Mouse (Mus musculus) kidney, embryonic 15.5 days (tissue): Measurements from ENCODE around the gene Hpn. TPM values are rescaled to one million over a fixed set of nuclear protein-coding genes. Genes with fewer than 3 reads are reported as not detected.
A peak's percentile ranks its signal among the peaks of the same experiment; 100 is the strongest.

Source experiments
- ATAC-seq: fragments of 200-750 bp; cut with Nextera tagmentation; replicated peaks from 2 replicates; pipeline ENCODE4 v1.8.0; 2017; ENCODE audit warnings: moderate TSS enrichment; ENCODE audit not compliant: low FRiP score
- H3K27ac ChIP-seq: fragments of 300-500 bp; sonication (generic); 2 replicates; pipeline ENCODE4 v1.5.1; 2015; ENCODE audit warnings: mild to moderate bottlenecking, inconsistent platforms
- H3K27me3 ChIP-seq: fragments of 300-500 bp; sonication (generic); 2 replicates; pipeline ENCODE4 v1.6.1; 2015; ENCODE audit warnings: inconsistent platforms
- H3K36me3 ChIP-seq: fragments of 300-500 bp; sonication (generic); 2 replicates; pipeline ENCODE4 v1.6.1; 2015; ENCODE audit warnings: inconsistent platforms
- H3K4me1 ChIP-seq: fragments of 300-500 bp; sonication (generic); 2 replicates; pipeline ENCODE4 v1.6.1; 2015; ENCODE audit warnings: inconsistent platforms
- H3K4me2 ChIP-seq: fragments of 300-500 bp; sonication (generic); 2 replicates; pipeline ENCODE4 v1.6.1; 2015; ENCODE audit warnings: moderate library complexity, mild to moderate bottlenecking, inconsistent platforms
- H3K4me3 ChIP-seq: fragments of 300-500 bp; sonication (generic); replicated peaks from 2 replicates; pipeline ENCODE4 v1.5.1; 2015; ENCODE audit warnings: mild to moderate bottlenecking, inconsistent platforms
- H3K9ac ChIP-seq: fragments of 300-500 bp; sonication (generic); 2 replicates; pipeline ENCODE4 v1.6.1; 2015; ENCODE audit warnings: mild to moderate bottlenecking, inconsistent platforms
- H3K9me3 ChIP-seq: fragments of 300-500 bp; sonication (generic); replicated peaks from 2 replicates; pipeline ENCODE4 v1.6.1; 2016; ENCODE audit warnings: inconsistent platforms
- WGBS: fragments of 180-500 bp; shearing (Covaris S2); methylation state at CpG from one replicate; pipeline ENCODE4 v1.1.7; 2015; ENCODE audit warnings: mixed read lengths; 5-methylcytosine and 5-hydroxymethylcytosine counted together
- polyA plus RNA-seq: library from polyadenylated mRNA; unstranded; fragments of >200 nt; fragmentation: Nextera tagmentation; extraction: Ambion mirVana; gene quantifications from 2 replicates; pipeline ENCODE4 v1.2.1, GENCODE M21; 2015

Gene Hpn
- polyA plus RNA-seq, 1 experiment from 2014 or later: 45.0 TPM

DNA sequence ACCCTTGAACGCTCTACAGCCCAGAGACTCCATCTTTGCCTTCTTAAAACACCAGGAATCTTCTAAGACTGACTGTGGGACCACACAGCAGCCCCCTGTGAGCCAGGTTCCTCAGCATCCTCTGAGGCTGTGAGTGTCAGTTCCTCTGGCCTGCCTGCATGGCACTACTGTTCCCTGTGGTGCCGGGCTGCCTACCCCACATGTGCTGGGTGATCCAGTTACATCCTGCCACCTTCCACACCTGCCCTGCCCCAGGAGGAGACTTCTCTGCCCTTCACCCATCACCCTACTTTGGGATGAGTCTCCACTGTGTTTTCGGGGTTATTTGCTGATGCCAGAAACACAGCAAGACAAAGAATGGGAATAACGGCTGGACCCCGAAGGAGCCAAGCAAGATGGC lies 4.5 kb upstream of the Hpn start:
- no peak overlapping the region for H3K27ac ChIP-seq
- peaks cover 26% of the 10 kb centered on the region for H3K4me1 ChIP-seq
- H3K4me3 ChIP-seq: no peak overlapping the region
- no peak overlapping the region for H3K9ac ChIP-seq
- no peak overlapping the region for H3K4me2 ChIP-seq
- no peaks in the 10 kb centered on the region for H3K9me3 ChIP-seq
- 85% methylated on average over 5 of the region's 5 CpGs for WGBS
- no peak for ATAC-seq
- no peaks in the 10 kb centered on the region for H3K36me3 ChIP-seq
- peaks cover 3% of the 10 kb centered on the region for H3K27me3 ChIP-seq

DNA sequence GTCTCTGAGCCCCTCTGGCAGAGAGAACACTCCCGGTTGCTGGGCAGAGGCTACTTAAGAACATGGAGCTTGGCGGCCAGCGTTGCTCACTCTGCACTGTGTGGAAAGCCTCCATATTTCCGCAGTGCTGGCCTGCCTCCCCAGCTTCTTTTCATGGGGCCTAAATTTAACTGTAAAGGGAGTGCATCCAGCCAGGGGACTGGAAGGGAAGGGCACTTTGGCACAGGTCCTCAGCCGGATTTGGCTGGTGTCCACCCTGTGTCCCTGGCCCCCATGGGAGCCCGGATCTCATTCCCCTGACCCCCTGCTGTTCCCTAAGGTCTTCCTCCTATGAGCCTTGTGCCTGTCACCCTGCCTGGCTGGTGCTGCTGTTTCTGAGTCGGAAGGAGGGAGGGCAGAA lies 3.4 kb upstream of the Hpn start:
- H3K27me3 ChIP-seq: no peaks in the 10 kb centered on the region
- no peak overlapping the region for H3K4me2 ChIP-seq
- no peak for ATAC-seq
- no peaks in the 10 kb centered on the region for H3K36me3 ChIP-seq
- no peak overlapping the region for H3K27ac ChIP-seq
- no peak overlapping the region for H3K4me3 ChIP-seq
- WGBS: 75% methylated on average over 7 of the region's 7 CpGs
- no peak overlapping the region for H3K9ac ChIP-seq
- H3K4me1 ChIP-seq: peaks cover 30% of the 10 kb centered on the region
- no peaks in the 10 kb centered on the region for H3K9me3 ChIP-seq

DNA sequence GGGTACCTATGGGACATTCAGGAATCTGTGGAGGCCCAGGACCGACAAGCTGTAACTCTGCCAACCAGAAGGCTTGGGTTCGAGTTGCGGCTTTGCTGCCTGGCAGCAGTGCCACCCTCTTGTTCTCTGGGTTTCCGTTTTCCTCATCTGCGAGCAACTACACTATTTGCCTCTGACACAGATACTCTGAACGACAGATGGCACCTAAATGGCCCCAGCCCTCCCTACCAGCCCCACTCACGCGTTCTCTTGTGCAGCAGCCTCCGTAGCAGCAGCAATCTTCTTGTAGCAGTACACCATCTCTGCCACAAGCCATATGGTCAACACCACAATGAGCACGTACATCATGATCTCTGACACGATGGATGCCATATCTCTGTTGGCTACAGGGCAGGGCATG lies 2.4 kb upstream of the Hpn start:
- Histone ChIP-seq H3K36me3 (no peaks in the 10 kb centered on the region), H3K4me1 (peaks cover 30% of the 10 kb centered on the region), H3K4me3 (no peak overlapping the region), H3K4me2 (no peak overlapping the region), H3K27me3 (no peaks in the 10 kb centered on the region), H3K27ac (no peak overlapping the region), H3K9ac (no peak overlapping the region), H3K9me3 (no peaks in the 10 kb centered on the region)
- ATAC-seq: no peak
- WGBS: 86% methylated on average over 11 of the region's 11 CpGs

DNA sequence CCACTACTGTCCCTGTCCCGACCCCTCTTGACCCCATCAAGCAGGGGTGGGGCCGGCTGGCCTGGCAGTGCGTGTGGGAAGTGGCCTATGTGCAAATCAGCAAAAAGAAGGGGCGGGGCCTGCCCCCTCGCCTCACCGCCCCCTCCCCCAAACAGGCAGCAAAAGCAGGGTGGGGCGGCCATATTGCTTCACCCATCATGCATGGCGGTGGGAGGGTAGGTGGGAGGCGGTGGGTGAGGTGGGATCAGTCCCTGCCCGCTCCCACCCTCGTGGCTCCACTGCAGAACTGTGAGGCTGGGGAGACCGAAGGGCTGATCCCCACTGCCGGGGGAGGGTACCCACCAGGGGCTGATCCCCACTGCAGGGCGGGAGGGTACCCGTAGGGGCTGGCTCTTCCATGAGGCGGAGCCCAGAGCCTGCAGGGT lies 1.6 kb upstream of the Hpn start:
- no peaks in the 10 kb centered on the region for H3K36me3 ChIP-seq
- no peak overlapping the region for H3K4me3 ChIP-seq
- H3K27ac ChIP-seq: no peak overlapping the region
- no peak overlapping the region for H3K9ac ChIP-seq
- 44% methylated on average over 16 of the region's 16 CpGs for WGBS
- H3K4me2 ChIP-seq: no peak overlapping the region; the same call in 1 of the 2 replicates
- H3K27me3 ChIP-seq: no peaks in the 10 kb centered on the region
- 0 out of 2 replicates have a peak, but pooled peaks have one; percentile 3 for ATAC-seq
- peaks cover 36% of the 10 kb centered on the region for H3K4me1 ChIP-seq
- H3K9me3 ChIP-seq: no peaks in the 10 kb centered on the region

DNA sequence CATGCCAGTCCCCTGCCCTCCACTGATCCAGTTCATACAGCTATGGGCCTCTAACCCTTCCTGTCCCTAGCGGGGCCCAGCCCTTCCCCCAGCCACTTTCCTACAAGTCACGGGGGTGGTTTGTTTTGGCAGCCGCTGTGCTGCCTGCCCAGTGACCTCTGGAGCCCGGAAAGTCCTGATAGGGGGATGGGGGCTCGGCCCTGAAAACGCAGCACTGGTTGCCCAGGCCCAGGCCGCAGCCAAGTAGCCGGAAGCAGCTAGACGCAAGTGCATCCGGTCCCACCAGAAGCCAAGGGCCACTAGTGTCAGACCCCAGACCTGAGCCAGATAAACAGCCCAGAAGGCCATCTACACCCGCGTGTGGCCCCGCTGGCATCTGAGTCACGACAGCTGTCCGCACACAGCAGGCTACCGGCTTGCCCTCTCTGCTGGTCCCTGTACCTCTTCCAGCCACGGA lies 525 bp upstream of the Hpn start:
- Histone ChIP-seq H3K9ac (peak overlapping the region; percentile 19; the same call in 1 of the 2 replicates), H3K4me2 (peak overlapping the region; percentile 52), H3K27me3 (no peaks in the 10 kb centered on the region), H3K9me3 (no peaks in the 10 kb centered on the region), H3K27ac (peak overlapping the region; percentile 82), H3K4me1 (peaks cover 46% of the 10 kb centered on the region), H3K36me3 (no peaks in the 10 kb centered on the region), H3K4me3 (peak overlapping the region; percentile 33; the same call in 1 of the 2 replicates)
- peak; percentile 62 for ATAC-seq
- WGBS: 11% methylated on average over 17 of the region's 17 CpGs

DNA sequence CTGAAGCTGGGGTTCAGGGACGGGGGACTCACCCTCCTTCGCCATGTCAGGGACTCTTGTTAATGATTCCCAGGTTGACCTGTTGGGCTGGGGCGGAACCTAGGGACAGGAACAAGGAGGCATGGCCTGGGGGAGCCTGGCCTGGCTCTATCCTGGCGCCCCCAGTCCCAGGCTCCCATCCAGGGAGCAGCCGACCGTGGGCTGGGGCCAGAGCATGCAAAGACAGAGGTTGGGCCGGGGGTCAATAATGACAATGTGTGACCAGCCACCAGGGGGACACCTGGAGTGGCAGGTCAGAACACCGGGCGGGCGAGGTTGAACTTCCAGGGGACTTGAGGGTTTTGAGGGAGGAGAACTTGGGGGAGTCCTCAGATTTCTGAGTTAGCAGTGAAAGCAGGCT lies 444 bp downstream of the Hpn start:
- H3K9me3 ChIP-seq: no peaks in the 10 kb centered on the region
- H3K27me3 ChIP-seq: no peaks in the 10 kb centered on the region
- peaks cover 46% of the 10 kb centered on the region for H3K4me1 ChIP-seq
- ATAC-seq: peak; percentile 34; the same call in 1 of the 2 replicates
- peak overlapping the region; percentile 52 for H3K4me2 ChIP-seq
- no peaks in the 10 kb centered on the region for H3K36me3 ChIP-seq
- 50% methylated on average over 10 of the region's 10 CpGs for WGBS
- H3K4me3 ChIP-seq: peak overlapping the region; percentile 33
- peak overlapping the region; percentile 19; the same call in 1 of the 2 replicates for H3K9ac ChIP-seq
- peak overlapping the region; percentile 82 for H3K27ac ChIP-seq

DNA sequence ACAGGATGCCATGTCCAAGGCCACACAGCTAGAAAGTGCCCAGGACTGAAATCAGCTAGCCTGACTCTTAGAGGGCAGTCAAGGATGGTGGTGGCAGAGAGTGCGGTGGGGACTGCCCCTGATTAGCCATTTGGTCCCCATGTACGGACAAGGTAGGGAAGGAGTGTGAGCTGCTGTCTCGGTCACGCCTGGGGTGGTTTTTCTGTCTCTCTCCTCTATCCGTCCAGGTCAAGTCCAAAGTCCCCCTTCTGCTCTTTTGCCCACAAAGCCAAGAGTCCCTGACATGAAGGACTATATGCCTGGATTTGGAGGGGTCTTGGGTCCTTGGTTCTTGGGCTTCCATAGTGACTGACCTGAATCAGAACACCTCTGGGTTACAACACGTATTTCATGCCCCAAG lies 1.3 kb downstream of the Hpn start:
- no peak for ATAC-seq
- peaks cover 52% of the 10 kb centered on the region for H3K4me1 ChIP-seq
- H3K4me2 ChIP-seq: peak overlapping the region; percentile 52; the same call in 1 of the 2 replicates
- H3K36me3 ChIP-seq: no peaks in the 10 kb centered on the region
- H3K9me3 ChIP-seq: no peaks in the 10 kb centered on the region
- no peak overlapping the region for H3K9ac ChIP-seq
- H3K4me3 ChIP-seq: 0 out of 2 replicates have a peak overlapping the region, but pooled peaks have one; percentile 33
- 0 out of 2 replicates have a peak overlapping the region, but pooled peaks have one; percentile 23 for H3K27ac ChIP-seq
- WGBS: 66% methylated on average over 6 of the region's 6 CpGs
- H3K27me3 ChIP-seq: no peaks in the 10 kb centered on the region

DNA sequence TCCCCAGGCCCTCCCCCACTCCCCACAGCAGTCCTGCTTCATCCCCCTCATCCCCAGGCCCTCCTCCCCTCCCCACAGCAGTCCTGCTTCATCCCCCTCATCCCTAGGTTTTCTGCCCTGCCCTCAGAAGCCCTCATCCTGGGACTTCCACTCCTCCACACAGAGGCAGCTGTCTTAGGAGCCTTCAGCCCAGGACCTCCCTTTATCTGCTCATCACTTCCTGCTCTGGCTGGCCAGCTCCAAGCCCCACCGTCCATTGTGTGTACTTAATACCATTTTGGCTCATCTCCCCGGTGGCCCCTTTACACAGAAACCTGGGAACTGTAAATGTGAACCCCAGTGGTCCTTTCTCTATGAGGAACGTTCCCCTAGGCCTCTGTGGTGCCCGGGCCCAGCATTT lies 3.1 kb downstream of the Hpn start:
- Histone ChIP-seq H3K9ac (no peak overlapping the region), H3K9me3 (no peaks in the 10 kb centered on the region), H3K4me1 (peaks cover 51% of the 10 kb centered on the region), H3K27me3 (no peaks in the 10 kb centered on the region), H3K36me3 (no peaks in the 10 kb centered on the region), H3K4me2 (no peak overlapping the region), H3K4me3 (no peak overlapping the region), H3K27ac (no peak overlapping the region)
- 39% methylated on average over 4 of the region's 4 CpGs for WGBS
- ATAC-seq: no peak

DNA sequence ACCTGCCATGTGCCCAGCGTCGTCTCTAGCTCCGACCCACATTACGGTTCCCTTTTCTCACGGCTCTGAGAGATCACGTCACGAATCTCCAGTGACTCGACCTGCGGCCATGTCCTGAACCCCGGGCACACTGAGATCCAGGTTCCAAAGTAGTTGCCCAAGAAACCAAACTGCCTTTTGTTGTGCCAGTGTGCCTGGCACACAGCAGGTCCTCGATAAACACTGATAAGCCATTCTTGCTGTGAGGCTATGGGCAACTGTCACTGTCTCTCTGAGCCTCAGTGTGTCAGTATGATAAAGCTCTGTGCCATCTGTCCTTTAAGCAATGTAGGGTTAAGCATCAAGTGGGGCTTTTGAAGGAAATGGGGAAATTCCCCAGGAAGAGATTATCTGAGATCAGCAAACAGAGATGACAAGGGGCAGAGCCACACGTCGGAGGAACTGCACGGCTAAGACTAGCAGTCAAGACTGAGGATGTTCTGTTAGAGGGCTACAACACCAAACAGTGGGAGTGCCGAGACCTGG lies 4.2 kb downstream of the Hpn start:
- Histone ChIP-seq H3K4me1 (peaks cover 41% of the 10 kb centered on the region), H3K4me3 (no peak overlapping the region), H3K27ac (peak overlapping the region; percentile 27; the same call in 1 of the 2 replicates), H3K9ac (no peak overlapping the region), H3K27me3 (no peaks in the 10 kb centered on the region), H3K4me2 (no peak overlapping the region), H3K9me3 (no peaks in the 10 kb centered on the region), H3K36me3 (no peaks in the 10 kb centered on the region)
- 79% methylated on average over 15 of the region's 15 CpGs for WGBS
- no peak for ATAC-seq

DNA sequence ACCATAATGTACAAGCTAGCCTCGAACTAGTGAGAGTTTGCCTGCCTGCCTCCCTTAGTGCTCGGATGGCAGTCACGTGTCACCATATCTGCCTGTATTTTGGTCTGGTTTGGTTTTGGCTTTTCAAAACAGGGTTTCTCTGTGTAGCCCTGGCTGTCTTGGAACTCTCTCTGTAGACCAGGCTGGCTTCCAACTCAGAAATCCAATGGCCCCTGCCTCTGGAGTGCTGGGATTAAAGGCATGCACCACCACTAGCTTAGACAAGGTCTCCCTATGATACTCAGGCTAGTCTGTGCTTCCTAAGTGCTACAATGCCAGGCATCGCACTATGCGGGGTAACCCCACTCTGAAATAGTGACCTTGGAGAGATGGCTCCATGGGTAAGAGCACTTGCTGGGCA lies 5.3 kb downstream of the Hpn start:
- 83% methylated on average over 5 of the region's 5 CpGs for WGBS
- Histone ChIP-seq H3K4me1 (peaks cover 36% of the 10 kb centered on the region), H3K27ac (no peak overlapping the region), H3K9me3 (no peaks in the 10 kb centered on the region), H3K4me2 (no peak overlapping the region), H3K4me3 (no peak overlapping the region), H3K36me3 (no peaks in the 10 kb centered on the region), H3K9ac (no peak overlapping the region), H3K27me3 (no peaks in the 10 kb centered on the region)
- no peak for ATAC-seq

DNA sequence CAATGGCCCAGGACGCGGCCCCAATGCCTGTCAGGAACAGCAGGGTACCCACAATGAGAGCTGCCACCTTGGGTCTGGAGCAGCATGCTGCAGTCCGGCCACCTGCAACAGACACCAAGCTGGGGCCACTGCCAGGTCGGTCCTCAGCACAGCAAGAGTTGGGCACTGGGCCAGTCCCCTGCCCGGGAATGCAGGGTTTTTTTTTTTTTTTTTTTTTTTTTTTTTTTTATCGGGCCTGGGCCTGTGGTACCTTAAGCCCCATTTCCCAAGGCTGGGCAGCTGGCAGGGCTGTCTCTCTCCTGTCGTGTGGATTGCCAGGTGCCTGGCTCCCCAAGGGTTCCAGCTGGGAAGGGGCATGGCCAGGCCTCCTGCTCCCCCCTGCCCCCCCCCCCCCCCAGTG lies 6.0 kb downstream of the Hpn start:
- WGBS: 50% methylated on average over 7 of the region's 7 CpGs
- ATAC-seq: no peak
- H3K9ac ChIP-seq: no peak overlapping the region

DNA sequence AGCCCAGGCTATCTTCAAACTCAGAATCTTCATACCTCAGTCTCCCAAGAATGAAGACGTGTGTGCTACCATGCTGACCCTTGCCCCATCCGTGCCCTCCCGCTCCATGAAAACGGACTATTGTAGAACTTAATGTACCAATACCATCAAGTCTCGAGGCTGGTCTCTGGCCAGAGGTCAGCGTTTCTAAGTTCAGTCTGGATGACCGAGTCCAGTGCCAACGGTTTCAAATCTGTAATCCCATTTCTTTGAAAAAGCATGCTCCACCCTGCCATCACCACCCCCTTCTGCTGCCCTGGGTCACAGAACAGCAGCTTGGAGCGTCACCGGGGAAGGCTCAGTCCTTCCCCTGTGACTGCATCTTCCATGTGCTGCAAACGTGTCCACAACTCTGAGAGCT lies 7.3 kb downstream of the Hpn start:
- no peaks in the 10 kb centered on the region for H3K27me3 ChIP-seq
- H3K4me2 ChIP-seq: no peak overlapping the region
- ATAC-seq: no peak
- peaks cover 30% of the 10 kb centered on the region for H3K4me1 ChIP-seq
- no peak overlapping the region for H3K9ac ChIP-seq
- H3K27ac ChIP-seq: no peak overlapping the region
- H3K9me3 ChIP-seq: no peaks in the 10 kb centered on the region
- 87% methylated on average over 11 of the region's 11 CpGs for WGBS
- no peaks in the 10 kb centered on the region for H3K36me3 ChIP-seq
- H3K4me3 ChIP-seq: no peak overlapping the region

More for the DNA sequence above, 6.0 kb downstream of the Hpn start:
- Histone ChIP-seq H3K27ac (no peak overlapping the region), H3K9me3 (no peaks in the 10 kb centered on the region), H3K4me3 (no peak overlapping the region), H3K4me2 (no peak overlapping the region), H3K27me3 (no peaks in the 10 kb centered on the region), H3K36me3 (no peaks in the 10 kb centered on the region), H3K4me1 (peaks cover 30% of the 10 kb centered on the region)

DNA sequence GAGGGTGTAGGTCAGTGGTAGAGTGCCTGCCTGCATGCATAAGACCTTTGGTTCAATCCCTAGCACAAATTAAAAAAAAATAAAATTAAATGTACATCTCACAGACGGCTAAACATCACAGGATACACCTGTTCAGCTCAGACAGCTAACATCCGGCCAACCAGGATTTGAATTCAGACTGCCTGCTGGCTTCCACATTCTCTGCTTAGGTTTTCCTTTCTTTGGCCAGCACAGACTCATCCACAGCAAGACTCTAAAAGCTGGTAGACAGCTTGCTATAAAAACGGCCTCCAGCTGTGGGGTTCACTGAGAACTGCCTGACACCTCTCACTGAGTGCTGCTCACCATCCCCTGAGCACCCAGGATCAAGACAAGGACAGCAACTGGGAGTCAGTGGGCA lies 8.9 kb downstream of the Hpn start:
- H3K27me3 ChIP-seq: no peaks in the 10 kb centered on the region
- H3K9me3 ChIP-seq: no peaks in the 10 kb centered on the region
- WGBS: 48% methylated on average over 3 of the region's 3 CpGs
- H3K9ac ChIP-seq: no peak overlapping the region
- H3K36me3 ChIP-seq: no peaks in the 10 kb centered on the region
- peaks cover 18% of the 10 kb centered on the region for H3K4me1 ChIP-seq
- no peak overlapping the region for H3K4me2 ChIP-seq
- no peak for ATAC-seq
- no peak overlapping the region for H3K27ac ChIP-seq
- H3K4me3 ChIP-seq: no peak overlapping the region
